Mouse (Mus musculus) CH12.LX (cell line): Measurements from ENCODE around the gene Suds3. TPM values are rescaled to one million over a fixed set of nuclear protein-coding genes. Genes with fewer than 3 reads are reported as not detected.

Experiments
- DNase-seq: peaks from one replicate; pipeline ENCODE4 v3.0.0-alpha.2; 2013; ENCODE audit errors: extremely low read depth
- H3K27ac ChIP-seq: 2 replicates; pipeline ENCODE4 v1.5.1; 2012; ENCODE audit warnings: low read depth, mild to moderate bottlenecking, control low read depth, moderate library complexity; ENCODE audit not compliant: insufficient read depth
- H3K27me3 ChIP-seq: replicated peaks from 2 replicates; pipeline ENCODE3; 2012; ENCODE audit warnings: inconsistent platforms
- H3K36me3 ChIP-seq, 2 experiments: replicated peaks in 1 of 2; 2 replicates each; pipeline versions ENCODE3 to v1.6.1; 2012; ENCODE audit warnings: inconsistent platforms in 1 of 2, low read length in 1 of 2, mild to moderate bottlenecking in 1 of 2, mixed read lengths in 1 of 2, moderate library complexity in 1 of 2; ENCODE audit not compliant: control insufficient read depth in 1 of 2, insufficient read depth in 1 of 2
- H3K4me1 ChIP-seq, 2 experiments: 2 replicates each; pipeline ENCODE4 v1.6.1; 2012; ENCODE audit warnings: inconsistent platforms in 1 of 2, moderate library complexity in 1 of 2; ENCODE audit not compliant: insufficient read depth in 2 of 2, control insufficient read depth in 1 of 2
- H3K4me2 ChIP-seq: 2 replicates; pipeline ENCODE4 v1.6.1; 2012; ENCODE audit warnings: low read depth, mild to moderate bottlenecking, control low read depth; ENCODE audit not compliant: poor library complexity, insufficient read depth, severe bottlenecking
- H3K4me3 ChIP-seq, 3 experiments: fragments of 150-350 bp in 1 of 3; sonication (generic) in 1 of 3; replicated peaks in 1 of 3; 2 replicates each; pipeline versions ENCODE3 to v1.5.1; 2011 to 2012; ENCODE audit warnings: low read depth in 2 of 3, low read length in 2 of 3, mild to moderate bottlenecking in 2 of 3, moderate library complexity in 2 of 3, control low read depth in 1 of 3, improper control_type of control experiment in 1 of 3, inconsistent platforms in 1 of 3, mixed read lengths in 1 of 3; ENCODE audit not compliant: poor library complexity in 1 of 3
- H3K79me2 ChIP-seq: replicated peaks from 2 replicates; pipeline ENCODE4 v1.6.1; 2012; ENCODE audit warnings: mild to moderate bottlenecking, moderate library complexity; ENCODE audit not compliant: control insufficient read depth, poor library complexity, insufficient read depth, severe bottlenecking; ENCODE audit errors: extremely low read depth
- H3K9ac ChIP-seq: 2 replicates; pipeline ENCODE4 v1.6.1; 2012; ENCODE audit warnings: low read depth, mild to moderate bottlenecking, control low read depth, moderate library complexity; ENCODE audit not compliant: insufficient read depth
- H3K9me3 ChIP-seq: replicated peaks from 2 replicates; pipeline ENCODE3; 2012; ENCODE audit warnings: low read length, inconsistent platforms, mixed read lengths
- EP300 ChIP-seq: IDR thresholded peaks from 2 replicates; pipeline ENCODE4 v1.6.1; 2011; ENCODE audit warnings: low read length, improper control_type of control experiment
- ETS1 ChIP-seq: conservative IDR thresholded peaks from 2 replicates; pipeline ENCODE4 v1.6.1; 2012; ENCODE audit warnings: low read depth, mild to moderate bottlenecking, inconsistent platforms, low read length, improper control_type of control experiment, moderate library complexity
- JUND ChIP-seq: conservative IDR thresholded peaks from 2 replicates; pipeline ENCODE4 v1.6.1; 2011; ENCODE audit warnings: low read depth, low read length, improper control_type of control experiment
- KAT2A ChIP-seq: IDR thresholded peaks from 2 replicates; pipeline ENCODE4 v1.6.1; 2012; ENCODE audit warnings: low read length, improper control_type of control experiment, inconsistent platforms; ENCODE audit not compliant: insufficient replicate concordance
- MAFK ChIP-seq: IDR thresholded peaks from 2 replicates; pipeline ENCODE4 v1.6.1; 2011; ENCODE audit warnings: low read length, improper control_type of control experiment; ENCODE audit not compliant: insufficient replicate concordance
- MXI1 ChIP-seq: IDR thresholded peaks from 2 replicates; pipeline ENCODE4 v1.6.1; 2011; ENCODE audit warnings: mild to moderate bottlenecking, low read depth, low read length, improper control_type of control experiment
- MYC ChIP-seq: IDR thresholded peaks from 2 replicates; pipeline ENCODE4 v1.6.1; 2011; ENCODE audit warnings: low read depth, mild to moderate bottlenecking, improper control_type of control experiment, low read length
- NELFE ChIP-seq: IDR thresholded peaks from 2 replicates; pipeline ENCODE4 v1.6.1; 2011; ENCODE audit warnings: low read depth, low read length, improper control_type of control experiment
- POLR2A ChIP-seq: IDR thresholded peaks from 2 replicates; pipeline ENCODE4 v1.6.1; 2011; ENCODE audit warnings: low read depth, mild to moderate bottlenecking, improper control_type of control experiment, low read length
- POLR2AphosphoS2 ChIP-seq: IDR thresholded peaks from 2 replicates; pipeline ENCODE4 v1.6.1; 2011; ENCODE audit warnings: low read depth, low read length, improper control_type of control experiment
- RAD21 ChIP-seq: IDR thresholded peaks from 2 replicates; pipeline ENCODE4 v1.6.1; 2011; ENCODE audit warnings: low read depth, mild to moderate bottlenecking, low read length, improper control_type of control experiment, moderate library complexity
- RCOR1 ChIP-seq: conservative IDR thresholded peaks from 2 replicates; pipeline ENCODE4 v1.6.1; 2012; ENCODE audit warnings: low read depth, mild to moderate bottlenecking, inconsistent platforms, low read length, improper control_type of control experiment
- SIN3A ChIP-seq: IDR thresholded peaks from 2 replicates; pipeline ENCODE4 v1.6.1; 2012; ENCODE audit warnings: low read length, improper control_type of control experiment, inconsistent platforms
- SMC3 ChIP-seq: IDR thresholded peaks from 2 replicates; pipeline ENCODE4 v1.6.1; 2011; ENCODE audit warnings: low read depth, low read length, improper control_type of control experiment
- TCF12 ChIP-seq: IDR thresholded peaks from 2 replicates; pipeline ENCODE4 v1.6.1; 2014; ENCODE audit warnings: low read depth, mild to moderate bottlenecking, inconsistent platforms, low read length, improper control_type of control experiment
- UBTF ChIP-seq: IDR thresholded peaks from 2 replicates; pipeline ENCODE4 v1.6.1; 2012; ENCODE audit warnings: low read depth, mild to moderate bottlenecking, inconsistent platforms, low read length, improper control_type of control experiment, moderate library complexity
- USF1 ChIP-seq: IDR thresholded peaks from 2 replicates; pipeline ENCODE4 v1.6.1; 2014; ENCODE audit warnings: low read depth, mild to moderate bottlenecking, inconsistent platforms, low read length, improper control_type of control experiment
- USF2 ChIP-seq: conservative IDR thresholded peaks from 2 replicates; pipeline ENCODE4 v1.6.1; 2011; ENCODE audit warnings: low read depth, low read length, improper control_type of control experiment
- ZC3H11A ChIP-seq: IDR thresholded peaks from 2 replicates; pipeline ENCODE4 v1.6.1; 2012; ENCODE audit warnings: low read depth, mild to moderate bottlenecking, inconsistent platforms, low read length, improper control_type of control experiment
- ZNF384 ChIP-seq: IDR thresholded peaks from 2 replicates; pipeline ENCODE4 v1.6.1; 2012; ENCODE audit warnings: low read depth, low read length, improper control_type of control experiment, inconsistent platforms
- dilution Hi-C: fragments of 300-500 bp; cut with MboI; formaldehyde crosslinking; loops from 2 replicates; pipeline ENCODE4 v1.14.3; 2020; ENCODE audit warnings: low sequenced_read_pairs; ENCODE audit not compliant: extremely low pct_unique_long_range_greater_than_20kb, extremely low pct_ligation_motif_present
- in situ Hi-C: fragments of 300-500 bp; cut with MboI; formaldehyde crosslinking; loops from 3 replicates; pipeline ENCODE4 v1.14.3; 2019; ENCODE audit warnings: low sequenced_read_pairs, low pct_ligation_motif_present, low pct_unique_long_range_greater_than_20kb, mixed read lengths
- polyA plus RNA-seq: library from polyadenylated mRNA; unstranded; fragments of >175 nt; gene quantifications from 2 replicates; pipeline ENCODE4 v1.2.1, GENCODE M21; 2012; ENCODE audit warnings: low read depth; ENCODE audit not compliant: insufficient read length
- total RNA-seq, 2 experiments: library from RNA; depleted of rRNA; stranded (reverse); fragments of 300-350 nt in 1 of 2; fragments of >200 nt in 1 of 2; gene quantifications; 2 replicates each; pipeline ENCODE4 v1.2.3; 2012 to 2014

The Suds3 gene
- total and polyA plus RNA-seq, 3 experiments: 54.2 to 103 (median 68.1) TPM

GRCm38 (mm10) chr5:117164923-117165322 is 49.0 kb upstream of the Suds3 start:
- Histone ChIP-seq H3K4me2 (no peak overlapping the region), H3K27ac (no peak overlapping the region), H3K27me3 (no peaks in the 10 kb centered on the region), H3K79me2 (peaks cover 11% of the 10 kb centered on the region; the same call in 1 of the 2 replicates), H3K4me1 (peaks cover 6 to 33% of the 10 kb centered on the region in 2 experiments), H3K9me3 (peaks cover 4% of the 10 kb centered on the region), H3K9ac (no peak overlapping the region), H3K4me3 (no peak overlapping the region), H3K36me3 (peaks cover 4 to 67% of the 10 kb centered on the region in 2 experiments)
- TF ChIP-seq JUND (no peak), KAT2A (no peak), RCOR1 (no peak), SMC3 (no peak), RAD21 (no peak), POLR2A (no peak), ZC3H11A (no peak), ETS1 (no peak)
- dilution Hi-C loops (no loop called here), in situ Hi-C loops (no loop called here)
- no peak for DNase-seq

- H3K4me1 ChIP-seq: peaks cover 6 to 33% of the 10 kb centered on the region in 2 experiments
- H3K27ac ChIP-seq: no peak overlapping the region
- no peak overlapping the region for H3K9ac ChIP-seq
- peaks cover 4 to 63% of the 10 kb centered on the region in 2 experiments for H3K36me3 ChIP-seq
- H3K4me3 ChIP-seq: no peak overlapping the region
- H3K9me3 ChIP-seq: peaks cover 4% of the 10 kb centered on the region
- DNase-seq: no peak
- TF ChIP-seq USF2 (no peak), UBTF (no peak), MXI1 (no peak), USF1 (no peak), SMC3 (no peak), EP300 (no peak), ZNF384 (no peak), ZC3H11A (no peak), ETS1 (no peak), POLR2A (no peak), SIN3A (no peak), POLR2AphosphoS2 (no peak), TCF12 (no peak), NELFE (no peak), MYC (no peak), MAFK (no peak)
- TF ChIP-seq, all 38 proteins: peak for 0
- Histone ChIP-seq H3K27me3 (no peaks in the 10 kb centered on the region), H3K79me2 (peaks cover 7% of the 10 kb centered on the region; the same call in 1 of the 2 replicates), H3K4me2 (no peak overlapping the region)
- in situ Hi-C loops: no loop called here
- dilution Hi-C loops: no loop called here
Measured at GRCm38 (mm10) chr5:117164516-117164915, 48.6 kb upstream of the Suds3 start.
